Mouse (Mus musculus): Measurements from ENCODE around the gene Zbtb21. TPM values are rescaled to one million over a fixed set of nuclear protein-coding genes. Genes with fewer than 3 reads are reported as not detected.
A peak's percentile ranks its signal among the peaks of the same experiment; 100 is the strongest.
"Not testable (repeated sequence)": the region's sequence is repeated elsewhere in the genome, so short reads cannot be mapped to it uniquely, and the experiment has no call there.

Zbtb21 gene
- polyA plus RNA-seq (2015; fragmentation: Nextera tagmentation; extraction: Ambion mirVana): 13.0 and 13.7 TPM in 2 replicates

DNA sequence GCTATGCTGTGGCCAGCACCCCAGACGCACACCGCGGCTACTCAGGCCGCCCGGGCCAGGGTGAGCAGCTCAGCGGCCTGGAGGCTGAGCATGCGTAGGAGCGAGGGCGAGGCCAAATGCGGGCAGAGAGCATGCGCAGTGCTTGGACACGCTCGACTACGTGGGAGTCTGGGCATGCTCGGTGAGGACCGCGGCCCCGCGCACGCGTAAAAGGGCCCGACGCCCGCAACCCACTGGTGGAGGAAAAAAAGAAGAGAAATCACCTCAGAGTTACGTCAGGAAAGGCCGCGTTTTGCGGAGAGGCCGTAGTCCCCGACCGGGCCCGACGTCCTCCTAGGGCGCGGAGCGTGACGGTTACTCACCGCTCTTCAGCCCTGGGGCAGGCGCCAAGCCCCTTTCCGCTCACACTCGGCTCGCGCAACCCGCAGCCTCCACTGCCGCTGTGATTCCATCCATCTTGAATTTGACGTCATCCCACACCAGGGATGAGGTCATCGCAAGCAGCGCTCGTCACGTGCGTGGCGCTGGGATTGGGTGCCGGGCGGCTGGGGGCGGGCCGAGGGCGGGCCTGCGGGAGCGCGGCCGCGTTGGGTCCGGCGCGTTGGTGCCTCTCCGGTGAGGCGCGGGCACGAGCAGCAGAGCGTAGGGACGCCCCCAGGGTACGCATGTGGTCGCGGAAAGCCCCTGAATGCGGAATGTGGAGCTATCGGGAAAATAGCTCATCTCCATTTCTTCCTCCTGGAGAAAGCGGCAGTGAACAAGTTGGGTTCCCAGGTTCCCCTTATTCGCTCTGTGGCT is at the start of gene Zbtb21, which contains the start of gene C2cd2:
Zbtb21 (minus strand) TSS at position 472 of the 798 bp plus-strand sequence.
C2cd2 (minus strand) TSS at position 448 of the 798 bp plus-strand sequence.
- H3K36me3 ChIP-seq (ENCODE audit: control insufficient read depth, insufficient read depth): no peaks in the 10 kb centered on the region
- no peaks in the 10 kb centered on the region for H3K27me3 ChIP-seq (replicated peaks; ENCODE audit: control insufficient read depth, insufficient read depth, low read length)
- peak within 1 kb of the TSS; percentile 95 for H3K9ac ChIP-seq (replicated peaks; ENCODE audit: low read depth, low read length)
- H3K4me1 ChIP-seq (replicated peaks; ENCODE audit: control insufficient read depth, insufficient read depth, low read length): peaks cover 16% of the 10 kb centered on the region
- H3K9me3 ChIP-seq (ENCODE audit: control insufficient read depth, low read length): no peaks in the 10 kb centered on the region
- WGBS: under 1% methylated on average over 78 of the region's 78 CpGs
- peak within 1 kb of the TSS; percentile 99 for H3K27ac ChIP-seq (ENCODE audit: low read length)
- H3K4me2 ChIP-seq (ENCODE audit: low read length): peak within 1 kb of the TSS; percentile 91
- peak; percentile 99 for ATAC-seq
- H3K4me3 ChIP-seq (replicated peaks; ENCODE audit: low read length): peak within 1 kb of the TSS; percentile 93

DNA sequence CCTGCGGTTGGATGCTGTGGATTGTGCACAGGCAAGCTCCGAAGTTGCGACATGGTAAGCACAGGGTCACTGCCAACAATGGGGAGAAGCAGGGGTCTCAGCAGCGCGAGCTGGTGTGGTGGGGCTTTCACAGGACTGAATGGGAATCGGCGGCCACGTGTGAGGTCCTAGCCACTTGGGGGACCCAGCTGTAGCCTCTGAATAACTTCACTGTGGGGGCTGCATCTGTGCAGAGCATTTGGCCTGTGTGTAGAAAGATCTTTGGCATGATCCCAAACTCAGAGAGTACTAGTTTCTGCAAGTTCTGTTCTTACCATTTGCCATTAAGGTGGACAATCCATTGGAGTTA is 34.9 kb upstream of the Zbtb21 start:
- WGBS: 0% methylated on average over 8 of the region's 8 CpGs
- peak; percentile 67 for ATAC-seq
- Histone ChIP-seq H3K4me3 (replicated peaks; ENCODE audit: low read length) (peak overlapping the region; percentile 53), H3K9ac (replicated peaks; ENCODE audit: low read depth, low read length) (peak overlapping the region; percentile 51), H3K9me3 (ENCODE audit: control insufficient read depth, low read length) (peaks cover 11% of the 10 kb centered on the region), H3K4me2 (ENCODE audit: low read length) (peak overlapping the region; percentile 81), H3K4me1 (replicated peaks; ENCODE audit: control insufficient read depth, insufficient read depth, low read length) (peaks cover 12% of the 10 kb centered on the region)
- H3K36me3 ChIP-seq (ENCODE audit: control insufficient read depth, insufficient read depth); H3K27me3 ChIP-seq (replicated peaks; ENCODE audit: control insufficient read depth, insufficient read depth, low read length); H3K27ac ChIP-seq (ENCODE audit: low read length): not testable (repeated sequence)

- Histone ChIP-seq H3K27me3 (replicated peaks; ENCODE audit: control insufficient read depth, insufficient read depth, low read length) (no peaks in the 10 kb centered on the region), H3K4me3 (replicated peaks; ENCODE audit: low read length) (peak within 1 kb of the TSS; percentile 53), H3K4me1 (replicated peaks; ENCODE audit: control insufficient read depth, insufficient read depth, low read length) (peaks cover 12% of the 10 kb centered on the region), H3K9ac (replicated peaks; ENCODE audit: low read depth, low read length) (peak within 1 kb of the TSS; percentile 51), H3K4me2 (ENCODE audit: low read length) (peak within 1 kb of the TSS; percentile 81), H3K27ac (ENCODE audit: low read length) (no peak within 1 kb of the TSS), H3K9me3 (ENCODE audit: control insufficient read depth, low read length) (peaks cover 7% of the 10 kb centered on the region), H3K36me3 (ENCODE audit: control insufficient read depth, insufficient read depth) (peaks cover 4% of the 10 kb centered on the region; the same call in 1 of the 2 replicates)
- ATAC-seq: peak; percentile 100
- 4% methylated on average over 22 of the region's 22 CpGs for WGBS
These were observed 34.4 kb upstream of the Zbtb21 start, which contains the start of gene B230307C23Rik for GRCm38 (mm10) chr16:97996616-97997382. B230307C23Rik (plus strand) TSS chr16:97997315.

DNA sequence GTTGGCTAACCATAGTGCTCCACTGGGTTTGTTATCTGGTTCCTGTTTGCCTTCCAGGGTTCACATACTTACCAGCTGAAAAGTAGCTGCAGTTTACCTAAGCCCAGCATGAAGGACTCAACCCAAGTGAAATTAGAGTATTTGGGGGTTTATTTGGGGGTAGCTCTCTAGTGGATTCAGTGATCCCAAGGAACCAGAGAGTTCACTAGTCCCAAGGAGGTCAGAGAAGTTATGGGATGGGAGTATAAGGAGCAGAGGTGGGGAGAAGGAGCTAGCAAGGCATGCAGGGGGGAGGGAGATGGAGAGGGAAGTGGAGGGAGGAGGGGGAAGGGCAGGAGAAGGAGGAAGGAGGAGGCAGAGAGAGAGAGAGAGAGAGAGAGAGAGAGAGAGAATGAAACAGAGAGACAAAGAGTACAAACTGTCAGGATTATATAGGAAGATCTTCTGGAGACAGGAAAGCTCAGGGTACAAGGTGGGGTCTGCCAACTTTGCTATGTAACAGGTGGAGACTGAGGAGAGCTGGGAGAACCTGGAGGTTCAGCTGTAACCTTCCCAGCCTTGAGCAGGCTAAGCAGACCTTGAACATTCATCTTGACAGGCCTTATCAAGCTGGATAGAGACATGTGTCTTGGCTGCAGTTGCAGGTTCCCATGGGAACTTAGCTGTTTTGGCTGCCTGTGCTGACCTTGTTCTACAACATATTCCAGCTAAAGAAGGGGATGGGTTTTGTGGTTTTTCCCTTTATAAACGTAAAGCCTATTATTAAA is 33.6 kb upstream of the Zbtb21 start:
- H3K27me3 ChIP-seq (replicated peaks; ENCODE audit: control insufficient read depth, insufficient read depth, low read length): no peaks in the 10 kb centered on the region
- peaks cover 12% of the 10 kb centered on the region for H3K4me1 ChIP-seq (replicated peaks; ENCODE audit: control insufficient read depth, insufficient read depth, low read length)
- H3K9me3 ChIP-seq (ENCODE audit: control insufficient read depth, low read length): peaks cover 7% of the 10 kb centered on the region
- ATAC-seq: no peak
- H3K4me3 ChIP-seq (replicated peaks; ENCODE audit: low read length): peak overlapping the region; percentile 53
- no peak overlapping the region for H3K9ac ChIP-seq (replicated peaks; ENCODE audit: low read depth, low read length)
- no peak overlapping the region for H3K27ac ChIP-seq (ENCODE audit: low read length)
- H3K4me2 ChIP-seq (ENCODE audit: low read length): peak overlapping the region; percentile 81
- H3K36me3 ChIP-seq (ENCODE audit: control insufficient read depth, insufficient read depth): peaks cover 4% of the 10 kb centered on the region; the same call in 1 of the 2 replicates
- 7% methylated on average over 1 of the region's 1 CpGs for WGBS

DNA sequence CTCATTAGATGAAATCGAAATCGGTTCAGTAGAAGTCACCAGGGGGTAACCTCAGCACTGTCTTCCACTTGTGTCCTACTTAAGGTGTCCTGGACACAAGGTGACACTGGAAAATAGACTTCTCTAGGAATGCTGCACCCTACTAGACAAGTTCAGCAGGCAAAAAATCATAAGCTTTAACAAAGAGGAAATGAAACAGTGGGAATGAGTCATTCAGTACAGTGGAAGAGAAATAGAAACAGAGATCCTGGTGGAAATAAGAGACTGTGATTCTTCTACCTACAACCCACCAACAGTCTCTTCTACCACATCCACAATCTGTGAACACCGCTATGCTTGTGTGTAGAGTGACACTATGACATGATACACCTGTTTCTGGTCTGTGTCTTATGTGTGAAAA is 30.1 kb upstream of the Zbtb21 start:
- not testable (repeated sequence) for H3K4me1 ChIP-seq (replicated peaks; ENCODE audit: control insufficient read depth, insufficient read depth, low read length); H3K4me3 ChIP-seq (replicated peaks; ENCODE audit: low read length); H3K27ac ChIP-seq (ENCODE audit: low read length); H3K9ac ChIP-seq (replicated peaks; ENCODE audit: low read depth, low read length); ATAC-seq; H3K27me3 ChIP-seq (replicated peaks; ENCODE audit: control insufficient read depth, insufficient read depth, low read length); H3K9me3 ChIP-seq (ENCODE audit: control insufficient read depth, low read length); H3K36me3 ChIP-seq (ENCODE audit: control insufficient read depth, insufficient read depth); H3K4me2 ChIP-seq (ENCODE audit: low read length)
- 75% methylated on average over 3 of the region's 3 CpGs for WGBS

GRCm38 (mm10) chr16:97991517-97991916 is 29.1 kb upstream of the Zbtb21 start:
- Histone ChIP-seq H3K4me2 (ENCODE audit: low read length) (no peak overlapping the region), H3K9me3 (ENCODE audit: control insufficient read depth, low read length) (no peaks in the 10 kb centered on the region), H3K27ac (ENCODE audit: low read length) (no peak overlapping the region), H3K4me1 (replicated peaks; ENCODE audit: control insufficient read depth, insufficient read depth, low read length) (peaks cover 5% of the 10 kb centered on the region), H3K4me3 (replicated peaks; ENCODE audit: low read length) (no peak overlapping the region), H3K36me3 (ENCODE audit: control insufficient read depth, insufficient read depth) (no peaks in the 10 kb centered on the region), H3K9ac (replicated peaks; ENCODE audit: low read depth, low read length) (no peak overlapping the region), H3K27me3 (replicated peaks; ENCODE audit: control insufficient read depth, insufficient read depth, low read length) (no peaks in the 10 kb centered on the region)
- 79% methylated on average over 2 of the region's 2 CpGs for WGBS
- no peak for ATAC-seq

GRCm38 (mm10) chr16:97984589-97984988 is 22.2 kb upstream of the Zbtb21 start:
- H3K4me2 ChIP-seq (ENCODE audit: low read length): no peak overlapping the region
- H3K9ac ChIP-seq (replicated peaks; ENCODE audit: low read depth, low read length): no peak overlapping the region
- H3K27ac ChIP-seq (ENCODE audit: low read length): no peak overlapping the region
- H3K36me3 ChIP-seq (ENCODE audit: control insufficient read depth, insufficient read depth): no peaks in the 10 kb centered on the region
- H3K4me3 ChIP-seq (replicated peaks; ENCODE audit: low read length): no peak overlapping the region
- H3K27me3 ChIP-seq (replicated peaks; ENCODE audit: control insufficient read depth, insufficient read depth, low read length): no peaks in the 10 kb centered on the region
- no peak for ATAC-seq
- H3K9me3 ChIP-seq (ENCODE audit: control insufficient read depth, low read length): no peaks in the 10 kb centered on the region
- no peaks in the 10 kb centered on the region for H3K4me1 ChIP-seq (replicated peaks; ENCODE audit: control insufficient read depth, insufficient read depth, low read length)
- WGBS: 26% methylated on average over 5 of the region's 5 CpGs

GRCm38 (mm10) chr16:97981362-97981761 is 18.9 kb upstream of the Zbtb21 start:
- Histone ChIP-seq H3K9ac (replicated peaks; ENCODE audit: low read depth, low read length) (no peak overlapping the region), H3K4me1 (replicated peaks; ENCODE audit: control insufficient read depth, insufficient read depth, low read length) (no peaks in the 10 kb centered on the region), H3K36me3 (ENCODE audit: control insufficient read depth, insufficient read depth) (no peaks in the 10 kb centered on the region), H3K4me2 (ENCODE audit: low read length) (no peak overlapping the region), H3K9me3 (ENCODE audit: control insufficient read depth, low read length) (no peaks in the 10 kb centered on the region), H3K27ac (ENCODE audit: low read length) (no peak overlapping the region), H3K27me3 (replicated peaks; ENCODE audit: control insufficient read depth, insufficient read depth, low read length) (no peaks in the 10 kb centered on the region), H3K4me3 (replicated peaks; ENCODE audit: low read length) (no peak overlapping the region)
- no peak for ATAC-seq
- 93% methylated on average over 1 of the region's 1 CpGs for WGBS

- no peak for ATAC-seq
These were observed 15.3 kb upstream of the Zbtb21 start for GRCm38 (mm10) chr16:97977722-97978121.

More at GRCm38 (mm10) chr16:97977722-97978121, 15.3 kb upstream of the Zbtb21 start:
- Histone ChIP-seq H3K4me3 (replicated peaks; ENCODE audit: low read length) (no peak overlapping the region), H3K4me2 (ENCODE audit: low read length) (no peak overlapping the region), H3K9me3 (ENCODE audit: control insufficient read depth, low read length) (no peaks in the 10 kb centered on the region), H3K9ac (replicated peaks; ENCODE audit: low read depth, low read length) (no peak overlapping the region), H3K27me3 (replicated peaks; ENCODE audit: control insufficient read depth, insufficient read depth, low read length) (no peaks in the 10 kb centered on the region), H3K36me3 (ENCODE audit: control insufficient read depth, insufficient read depth) (no peaks in the 10 kb centered on the region), H3K27ac (ENCODE audit: low read length) (no peak overlapping the region), H3K4me1 (replicated peaks; ENCODE audit: control insufficient read depth, insufficient read depth, low read length) (no peaks in the 10 kb centered on the region)
- 91% methylated on average over 3 of the region's 3 CpGs for WGBS

Measured in forebrain, embryonic 16.5 days (tissue).